Mouse (Mus musculus) hindbrain, embryonic 15.5 days (tissue): ENCODE measurements at regions not wholly inside any gene's neighbourhood (a gene's known extent, or its start where the extent isn't known, plus 50 kb on each side); places are given as distances from the start of the nearest gene placed in this dataset.

ENCODE experiments used
- ATAC-seq: fragments of 200-750 bp; cut with Nextera tagmentation; 2 replicates; pipeline ENCODE4 v1.8.0; 2017; ENCODE audit warnings: low read depth, moderate number of reproducible peaks, moderate TSS enrichment; ENCODE audit not compliant: low FRiP score
- H3K27ac ChIP-seq: fragments of 300-500 bp; sonication (generic); replicated peaks from 2 replicates; pipeline ENCODE4 v1.5.1; 2015; ENCODE audit warnings: mild to moderate bottlenecking, inconsistent platforms
- H3K27me3 ChIP-seq: fragments of 300-500 bp; sonication (generic); 2 replicates; pipeline ENCODE4 v1.6.1; 2015; ENCODE audit warnings: control low read depth, inconsistent platforms
- H3K36me3 ChIP-seq: fragments of 300-500 bp; sonication (generic); 2 replicates; pipeline ENCODE4 v1.6.1; 2015; ENCODE audit warnings: control low read depth, inconsistent platforms
- H3K4me1 ChIP-seq: fragments of 300-500 bp; sonication (generic); replicated peaks from 2 replicates; pipeline ENCODE4 v1.6.1; 2015; ENCODE audit warnings: control low read depth, inconsistent platforms
- H3K4me2 ChIP-seq: fragments of 300-500 bp; sonication (generic); 2 replicates; pipeline ENCODE4 v1.6.1; 2015; ENCODE audit warnings: moderate library complexity, mild to moderate bottlenecking, inconsistent platforms
- H3K4me3 ChIP-seq: fragments of 300-500 bp; sonication (generic); 2 replicates; pipeline ENCODE4 v1.5.1; 2015; ENCODE audit warnings: mild to moderate bottlenecking, inconsistent platforms
- H3K9ac ChIP-seq: fragments of 300-500 bp; sonication (generic); 2 replicates; pipeline ENCODE4 v1.6.1; 2015; ENCODE audit warnings: inconsistent platforms
- H3K9me3 ChIP-seq: fragments of 300-500 bp; sonication (generic); 2 replicates; pipeline ENCODE4 v1.6.1; 2016; ENCODE audit warnings: control low read depth, inconsistent platforms
- WGBS: fragments of 180-500 bp; shearing (Covaris S2); methylation state at CpG from one replicate; pipeline ENCODE4 v1.1.7; 2015; 5-methylcytosine and 5-hydroxymethylcytosine counted together

DNA sequence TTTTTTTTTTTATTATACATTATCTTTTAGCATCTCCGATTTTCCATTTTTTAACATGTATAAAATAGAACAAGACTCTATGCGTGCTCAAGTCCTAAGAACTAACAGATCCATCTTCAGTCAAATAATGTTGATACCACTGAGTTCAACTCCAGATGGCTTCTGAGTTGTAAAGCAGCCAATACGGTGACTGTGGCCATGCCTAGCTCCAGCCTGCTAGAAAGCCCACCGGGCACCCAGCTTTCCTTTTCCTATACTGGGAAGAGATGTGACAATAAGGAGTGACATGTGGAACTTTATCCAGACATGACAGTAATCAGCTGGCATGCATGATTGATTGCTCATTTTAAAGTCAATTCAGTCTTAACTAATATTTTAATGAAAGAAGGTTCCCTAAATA is 236.7 kb upstream of the Crim1 start:
- Histone ChIP-seq H3K4me2 (no peak overlapping the region), H3K9ac (no peak overlapping the region), H3K36me3 (no peaks in the 10 kb centered on the region), H3K27ac (no peak overlapping the region), H3K27me3 (no peaks in the 10 kb centered on the region), H3K4me3 (no peak overlapping the region), H3K4me1 (no peaks in the 10 kb centered on the region), H3K9me3 (no peaks in the 10 kb centered on the region)
- 83% methylated on average over 4 of the region's 4 CpGs for WGBS
- no peak for ATAC-seq

DNA sequence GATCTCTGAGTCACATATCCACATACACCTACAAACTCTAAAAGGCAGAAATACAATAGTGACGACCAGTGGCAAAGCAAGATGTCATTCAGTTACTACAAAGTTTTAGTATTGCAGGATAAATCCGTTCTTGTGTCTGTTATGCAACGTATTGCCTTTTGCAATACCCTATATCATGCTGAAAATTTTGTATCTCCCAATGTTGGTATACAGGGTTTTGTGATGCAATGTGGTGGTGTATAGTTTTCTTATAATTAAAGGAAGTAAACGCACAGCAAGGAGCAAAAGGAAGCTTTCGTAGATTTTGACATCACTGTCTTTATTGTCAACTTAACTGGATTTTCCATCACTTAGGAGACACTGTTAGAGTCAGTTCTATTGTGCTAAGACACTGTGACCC is 231.5 kb upstream of the Crim1 start:
- no peaks in the 10 kb centered on the region for H3K36me3 ChIP-seq
- ATAC-seq, result no peak
- H3K9me3 ChIP-seq, result no peaks in the 10 kb centered on the region
- no peaks in the 10 kb centered on the region for H3K4me1 ChIP-seq
- H3K4me3 ChIP-seq, result no peak overlapping the region
- H3K9ac ChIP-seq, result no peak overlapping the region
- H3K27me3 ChIP-seq, result no peaks in the 10 kb centered on the region
- WGBS, result 89% methylated on average over 5 of the region's 5 CpGs
- H3K27ac ChIP-seq, result no peak overlapping the region
- H3K4me2 ChIP-seq, result no peak overlapping the region

DNA sequence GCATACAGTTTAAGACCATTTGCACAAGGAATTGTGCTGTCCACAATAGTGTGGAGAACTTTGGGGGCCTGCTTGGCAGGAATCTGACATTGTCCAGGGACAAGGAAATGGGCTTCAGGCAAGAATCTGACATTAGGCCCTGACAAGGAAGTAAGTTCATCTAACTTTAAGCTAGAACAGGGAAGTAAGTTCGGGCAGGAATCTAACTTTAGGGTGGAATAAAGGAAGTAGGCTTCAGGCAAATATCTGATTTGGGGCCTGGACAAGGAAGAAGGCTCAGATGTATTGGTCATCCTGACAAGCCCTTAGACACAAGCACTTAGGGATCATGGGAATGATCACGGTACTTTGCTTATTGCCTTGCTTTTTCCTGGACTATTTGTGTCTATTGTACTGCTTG is 230.9 kb upstream of the Crim1 start:
- no peak for ATAC-seq
- H3K36me3 ChIP-seq, result no peaks in the 10 kb centered on the region
- H3K4me1 ChIP-seq, result no peaks in the 10 kb centered on the region
- H3K27me3 ChIP-seq, result no peaks in the 10 kb centered on the region
- no peak overlapping the region for H3K4me3 ChIP-seq
- 90% methylated on average over 2 of the region's 2 CpGs for WGBS
- H3K27ac ChIP-seq, result no peak overlapping the region
- no peaks in the 10 kb centered on the region for H3K9me3 ChIP-seq
- no peak overlapping the region for H3K9ac ChIP-seq
- H3K4me2 ChIP-seq, result no peak overlapping the region
